Mouse (Mus musculus) thymus, postnatal 36 days (tissue): ENCODE results near the gene Rbfox1.

Experiments
- DNase-seq, 2 experiments: peaks; one replicate each; pipeline ENCODE4 v3.0.0; 2022; ENCODE audit warnings: mixed read lengths in 2 of 2

The Rbfox1 gene

GRCm38 (mm10) chr16:7282257-7282656 is 1397.1 kb downstream of the Rbfox1 start:
- no peak for DNase-seq

GRCm38 (mm10) chr16:7292985-7293805 is 1408.0 kb downstream of the Rbfox1 start:
- no peak for DNase-seq

GRCm38 (mm10) chr16:7302416-7302815 is 1417.3 kb downstream of the Rbfox1 start:
- no peak for DNase-seq

- no peak for DNase-seq
Measured at GRCm38 (mm10) chr16:7329196-7329595, 1444.0 kb downstream of the Rbfox1 start.

GRCm38 (mm10) chr16:7341186-7341585 is 1456.0 kb downstream of the Rbfox1 start:
- DNase-seq: no peak

DNA sequence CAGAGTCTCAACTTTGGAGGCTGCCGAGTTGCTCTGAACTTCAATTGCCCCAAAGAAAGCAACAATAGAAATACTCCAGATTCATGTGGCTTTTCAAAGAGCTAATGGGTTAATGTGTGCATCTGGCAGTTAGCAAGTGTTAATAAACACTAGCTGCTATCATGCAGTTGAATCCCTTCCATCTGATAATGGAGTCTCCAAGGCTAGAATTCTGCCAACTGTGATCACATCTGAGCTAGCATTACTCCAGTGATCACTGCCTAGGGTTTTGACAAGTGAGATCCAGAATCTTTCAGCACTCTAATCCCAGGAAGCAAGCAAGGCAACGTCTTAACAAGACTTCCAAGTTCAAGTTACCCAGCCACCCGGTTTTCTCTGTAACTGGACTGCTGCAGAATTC is 1460.1 kb downstream of the Rbfox1 start:
- no peak for DNase-seq

DNA sequence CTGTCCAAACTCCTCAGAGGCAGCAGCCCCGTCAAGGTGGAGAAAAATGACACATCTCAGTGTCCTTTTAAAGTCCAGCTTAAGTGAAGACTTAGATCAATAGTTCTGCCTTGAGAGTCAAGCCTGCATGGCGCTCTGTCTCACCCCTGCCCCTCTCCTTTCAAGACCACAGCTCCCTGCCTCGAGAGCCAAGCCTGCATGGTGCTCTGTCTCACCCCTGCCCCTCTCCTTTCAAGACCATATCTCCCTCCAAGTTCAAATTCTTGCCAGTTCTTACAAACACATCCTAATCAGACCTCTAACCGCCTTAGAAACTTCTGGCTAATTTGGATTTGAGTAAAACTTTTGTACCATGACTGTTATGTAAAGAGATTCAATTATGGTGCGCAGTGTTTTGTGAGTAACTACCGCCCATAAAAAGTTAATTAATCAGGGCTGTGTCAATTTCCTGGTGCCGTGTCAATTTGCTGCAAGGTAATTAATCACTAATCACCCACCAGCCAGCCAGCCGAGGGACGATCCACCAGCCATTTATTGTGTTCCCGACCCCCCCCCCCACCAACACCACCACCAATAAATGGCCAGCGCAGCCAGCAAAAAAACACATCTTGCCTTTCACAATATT is 1461.0 kb downstream of the Rbfox1 start:
- no peak for DNase-seq

DNA sequence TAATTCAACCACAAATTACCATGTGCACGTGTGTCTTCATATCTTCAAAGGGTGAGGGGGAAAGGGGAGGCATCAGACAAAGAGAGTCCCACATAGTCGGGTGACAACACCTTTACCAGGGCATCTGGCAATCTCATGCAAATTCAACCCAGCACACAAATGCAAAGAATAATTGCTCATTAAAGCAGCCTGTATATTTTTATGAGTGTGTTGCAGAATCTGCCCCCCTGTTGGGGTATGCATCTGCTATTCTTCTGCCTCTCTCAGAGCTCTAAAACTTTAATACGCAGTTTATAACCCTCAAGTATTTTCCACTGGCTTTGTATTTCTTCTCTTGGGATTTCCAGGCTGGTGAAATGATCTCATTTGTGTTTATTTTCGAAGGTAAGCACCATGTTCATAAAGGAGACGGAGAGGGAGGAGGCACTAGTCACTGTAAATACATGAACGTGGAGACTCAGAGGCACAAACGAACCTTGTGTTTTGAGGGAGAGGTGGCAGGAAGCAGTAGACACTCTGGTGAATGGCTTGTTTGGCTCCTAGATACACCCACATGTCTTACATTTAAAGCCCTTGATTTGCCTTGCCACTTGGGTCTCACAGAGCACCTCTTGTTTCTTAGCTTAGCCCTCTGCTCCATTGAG is 1462.5 kb downstream of the Rbfox1 start:
- DNase-seq: no peak

- peak; percentile 1 to 5 for DNase-seq
Measured at GRCm38 (mm10) chr16:7352808-7353207, 1467.7 kb downstream of the Rbfox1 start.

- DNase-seq: no peak
Measured at GRCm38 (mm10) chr16:7354116-7354515, 1469.0 kb downstream of the Rbfox1 start.

DNA sequence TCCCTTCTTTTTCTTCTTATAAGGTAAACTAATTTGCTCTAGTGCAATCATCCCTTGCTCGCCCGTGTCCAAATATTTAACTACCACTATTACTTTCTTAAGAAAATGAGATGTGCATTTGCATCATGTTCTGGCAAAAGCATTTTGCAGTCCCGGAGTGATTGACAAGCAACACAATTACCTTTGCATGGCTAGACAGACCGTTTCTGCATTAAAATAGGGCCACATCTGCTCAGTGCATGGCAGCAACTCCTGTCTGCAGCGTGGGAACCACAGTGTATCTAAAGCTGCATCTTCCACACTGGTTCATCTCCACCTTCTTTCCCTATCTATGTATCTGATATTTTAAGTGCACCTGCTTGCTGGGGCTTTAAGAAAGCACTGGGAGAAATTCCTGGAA is 1473.9 kb downstream of the Rbfox1 start:
- DNase-seq: no peak

DNA sequence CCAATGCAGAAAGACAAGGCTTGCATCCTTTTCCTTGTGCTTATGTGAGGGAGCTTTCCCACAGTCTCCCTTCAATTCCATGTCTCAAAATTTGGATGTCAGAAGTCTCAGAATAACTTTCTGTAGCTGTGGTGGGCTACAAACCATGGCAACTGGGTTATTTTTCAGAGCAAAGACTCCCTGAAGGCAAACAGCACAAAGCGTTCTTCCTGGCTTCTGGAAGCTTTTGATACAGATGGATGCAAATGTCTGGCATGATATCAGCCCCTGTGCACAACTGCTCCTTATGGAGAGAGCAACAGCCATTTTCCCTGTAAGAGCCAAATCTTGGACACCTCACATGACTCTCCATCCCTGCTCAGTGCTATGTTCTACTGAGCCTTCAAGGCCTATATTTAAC is 1475.6 kb downstream of the Rbfox1 start:
- no peak for DNase-seq

- no peak for DNase-seq
Measured at GRCm38 (mm10) chr16:7365878-7366277, 1480.7 kb downstream of the Rbfox1 start.

DNA sequence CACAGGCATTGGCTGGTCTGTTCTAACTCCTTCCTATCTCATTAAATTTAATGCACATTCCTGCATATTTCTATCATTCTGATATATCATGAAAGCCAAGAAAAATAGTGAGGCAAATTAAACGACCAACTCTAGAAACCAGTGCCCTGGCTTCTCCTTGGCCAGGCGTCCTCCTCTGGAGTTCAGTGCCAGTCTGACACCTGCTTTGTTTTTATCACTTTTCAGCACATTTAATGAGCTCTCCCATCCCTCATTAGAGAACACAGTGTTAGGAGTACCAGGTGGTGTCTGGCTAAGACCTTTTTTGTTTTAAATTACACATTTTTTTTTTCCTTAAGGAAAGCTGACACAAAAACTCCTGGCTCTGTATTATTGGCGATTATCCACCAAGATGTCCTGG is 1489.0 kb downstream of the Rbfox1 start:
- no peak for DNase-seq

GRCm38 (mm10) chr16:7374674-7375073 is 1489.5 kb downstream of the Rbfox1 start:
- DNase-seq: no peak

DNA sequence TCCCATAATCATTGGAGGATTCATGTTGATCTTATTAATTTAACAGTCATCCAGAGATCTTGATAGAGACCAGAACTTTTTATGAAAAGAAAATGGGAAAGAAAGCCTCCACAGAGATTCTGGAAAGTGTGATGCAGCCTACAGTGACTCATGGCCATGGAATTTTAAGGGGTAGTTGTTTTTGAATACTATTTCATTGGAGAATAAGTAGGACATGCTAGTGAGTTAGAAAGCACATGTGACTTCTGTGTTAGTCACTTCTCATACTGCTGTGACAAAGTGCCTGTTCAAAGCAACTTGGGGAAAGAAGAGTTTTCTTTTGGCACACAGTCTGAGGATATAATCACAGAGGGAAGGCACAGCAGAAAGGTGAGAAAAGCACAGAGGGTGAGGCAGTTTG is 1510.9 kb downstream of the Rbfox1 start:
- no peak for DNase-seq

DNA sequence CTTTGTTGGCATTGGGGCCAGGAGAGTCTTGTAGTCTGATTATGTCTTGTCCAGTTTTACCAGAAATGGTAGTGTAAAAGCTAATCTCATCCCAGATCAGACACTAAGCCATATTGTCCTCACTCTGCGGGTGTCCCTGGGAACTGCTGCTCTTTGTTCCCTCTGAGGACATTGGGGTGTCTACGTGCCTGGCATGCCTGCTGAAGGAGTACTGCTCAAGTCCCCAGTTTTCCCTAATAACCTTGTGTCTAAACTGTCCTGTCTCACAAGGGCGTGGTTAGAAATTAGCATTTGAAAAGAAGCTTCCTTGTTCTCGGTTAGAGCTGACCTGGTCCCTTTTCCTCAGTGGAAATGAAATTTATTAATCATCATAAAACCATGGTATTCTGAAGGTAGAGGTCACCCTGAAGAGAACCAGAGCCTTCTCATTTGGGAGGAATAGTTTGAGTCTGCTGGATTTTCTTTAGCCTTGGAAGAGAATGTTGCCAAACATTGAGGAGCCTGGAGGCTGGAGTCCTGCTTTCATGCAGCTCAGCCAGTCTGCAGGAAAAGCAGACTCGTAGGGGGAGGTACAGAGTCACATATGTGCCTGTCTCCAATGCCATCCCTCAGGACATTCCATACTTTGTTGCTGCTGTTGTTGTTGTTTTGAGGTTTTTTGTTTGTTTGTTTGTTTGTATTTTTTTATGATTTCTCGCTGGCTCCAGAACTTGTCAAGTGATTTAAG is 1519.8 kb downstream of the Rbfox1 start:
- DNase-seq: no peak

- DNase-seq: no peak
Measured at GRCm38 (mm10) chr16:7407862-7408640, 1522.9 kb downstream of the Rbfox1 start.

DNA sequence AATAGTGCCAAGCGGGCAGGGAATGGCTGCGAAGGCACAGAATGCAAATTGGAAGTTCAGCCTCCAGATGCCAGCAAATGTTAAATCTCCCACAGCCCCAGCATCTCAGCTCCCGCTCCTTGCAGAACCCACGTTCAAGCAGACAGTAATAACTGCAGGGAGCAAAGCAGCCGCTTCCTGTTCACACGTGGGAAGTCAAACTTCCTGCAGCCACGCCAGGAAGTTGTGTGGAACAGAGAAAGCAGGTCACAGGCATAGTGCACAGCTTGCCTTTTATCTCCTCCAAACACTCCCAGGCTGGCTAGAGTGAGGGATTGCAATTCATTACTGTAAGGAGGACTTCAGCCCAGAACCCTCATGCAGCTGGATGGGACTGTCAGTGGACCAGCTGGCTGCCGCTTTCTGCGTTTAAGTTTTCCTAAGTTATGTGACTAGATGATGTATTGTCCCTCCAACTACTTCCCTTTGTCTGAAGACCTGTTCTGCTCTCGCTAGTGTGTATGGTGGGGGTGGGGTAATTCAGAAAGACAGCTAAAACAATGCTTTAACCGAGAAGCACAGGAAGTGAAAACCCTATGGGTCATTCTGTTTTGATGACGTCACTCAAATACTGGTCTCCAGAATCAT is 1534.6 kb downstream of the Rbfox1 start:
- peak; percentile 56 to 65 for DNase-seq

GRCm38 (mm10) chr16:7425386-7426089 is 1540.4 kb downstream of the Rbfox1 start:
- no peak for DNase-seq

DNA sequence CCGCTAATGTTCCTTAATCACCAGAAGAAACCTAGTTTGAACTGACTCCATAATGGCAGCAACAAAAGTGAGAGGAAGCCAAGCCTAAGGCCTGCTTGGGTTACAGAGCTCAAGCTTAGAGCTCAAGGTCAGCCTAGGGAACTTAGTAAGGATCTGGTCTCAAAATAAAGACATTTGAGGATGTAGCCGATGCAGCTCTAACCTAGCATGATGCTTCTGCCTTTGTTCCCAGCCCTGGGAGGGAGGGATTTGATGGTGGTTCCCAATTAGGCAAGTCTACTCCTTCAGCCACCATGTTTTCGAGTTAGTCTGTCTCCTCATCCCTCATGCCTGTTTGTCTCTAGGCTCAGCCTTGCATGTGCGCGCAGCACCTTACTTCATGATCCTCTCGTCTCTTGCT is 1548.1 kb downstream of the Rbfox1 start:
- no peak for DNase-seq
